Mouse (Mus musculus): ENCODE results near the gene Mettl8.

- no peak for TF ChIP-seq CTCF (IDR thresholded peaks at IDR 0.05; ENCODE audit: extremely low read depth, insufficient read depth, low read length)
- no peak for TF ChIP-seq POLR2A (IDR thresholded peaks at IDR 0.05; ENCODE audit: extremely low read depth, insufficient read depth, low read length)
Measured at GRCm38 (mm10) chr2:71048896-71049295, 6.5 kb downstream of the Mettl8 start.
